Mouse (Mus musculus) neural tube, embryonic 10.5 days (tissue): ENCODE results near the gene Tapbpl.

Source experiments
- DNase-seq: peaks from one replicate; pipeline ENCODE4 v3.0.0-alpha.2; 2017; ENCODE audit warnings: low spot score; ENCODE audit errors: extremely low spot score

The Tapbpl gene

GRCm38 (mm10) chr6:125210436-125210835 lies 21.2 kb downstream of the Tapbpl start:
- no peak for DNase-seq

GRCm38 (mm10) chr6:125197166-125197565 lies 34.5 kb downstream of the Tapbpl start:
- no peak for DNase-seq

GRCm38 (mm10) chr6:125196301-125196700 lies 35.4 kb downstream of the Tapbpl start:
- no peak for DNase-seq

- no peak for DNase-seq
Measured at GRCm38 (mm10) chr6:125195541-125196075, 36.1 kb downstream of the Tapbpl start.

GRCm38 (mm10) chr6:125193390-125193789 lies 38.3 kb downstream of the Tapbpl start:
- no peak for DNase-seq

GRCm38 (mm10) chr6:125192841-125193240 lies 38.8 kb downstream of the Tapbpl start:
- DNase-seq = no peak

- peak; percentile 92 for DNase-seq
Measured at GRCm38 (mm10) chr6:125192016-125192714, 39.5 kb downstream of the Tapbpl start.

- DNase-seq = peak; percentile 98
Measured at GRCm38 (mm10) chr6:125191332-125192015, 40.2 kb downstream of the Tapbpl start, which contains the start of the genes Ncapd2 and Mrpl51. Gene Ncapd2 (minus strand): TSS chr6:125191701. Gene Mrpl51 (plus strand): TSS chr6:125191801.

- DNase-seq = no peak
Measured at GRCm38 (mm10) chr6:125190816-125191215, 40.8 kb downstream of the Tapbpl start.

GRCm38 (mm10) chr6:125186203-125186602 lies 45.5 kb downstream of the Tapbpl start:
- DNase-seq = no peak

GRCm38 (mm10) chr6:125182133-125182532 lies 49.5 kb downstream of the Tapbpl start:
- DNase-seq = no peak

- DNase-seq = no peak
Measured at GRCm38 (mm10) chr6:125179601-125180000, 52.1 kb downstream of the Tapbpl start.

GRCm38 (mm10) chr6:125175469-125175868 lies 56.2 kb downstream of the Tapbpl start:
- DNase-seq = no peak
